Mouse (Mus musculus) cortical plate, adult 2 months (tissue): ENCODE results near the gene Vipas39.

Experiments used
- CTCF ChIP-seq: fragments of 200-500 bp; IDR thresholded peaks from 2 replicates; pipeline ENCODE4 v1.5.1; 2011; ENCODE audit warnings: mild to moderate bottlenecking, control low read depth, low read length; ENCODE audit not compliant: insufficient read depth; ENCODE audit errors: extremely low read depth
- POLR2A ChIP-seq: fragments of 200-500 bp; IDR thresholded peaks from 2 replicates; pipeline ENCODE4 v1.6.1; 2011; ENCODE audit warnings: mild to moderate bottlenecking, low read length, control low read depth; ENCODE audit not compliant: insufficient read depth; ENCODE audit errors: extremely low read depth

GRCm38 (mm10) chr12:87267682-87268081, 1.6 kb upstream of the Vipas39 start:
- TF ChIP-seq CTCF (peak; percentile 31; the same call in 1 of the 2 replicates), POLR2A (no peak)
